Mouse (Mus musculus) spleen, postnatal 36 days (tissue): ENCODE data around the gene Macf1.
"Not testable (repeated sequence)": the region's sequence is repeated elsewhere in the genome, so short reads cannot be mapped to it uniquely, and the experiment has no call there.

Experiments
- DNase-seq, 2 experiments: peaks; one replicate each; pipeline ENCODE4 v3.0.0; 2022; ENCODE audit warnings: low spot score in 2 of 2, mixed read lengths in 1 of 2

The Macf1 gene

GRCm38 (mm10) chr4:123358613-123359012 is 325.5 kb downstream of the Macf1 start:
- no peak for DNase-seq

GRCm38 (mm10) chr4:123355941-123356340 is 328.2 kb downstream of the Macf1 start:
- no peak for DNase-seq

GRCm38 (mm10) chr4:123353271-123353877 is 330.8 kb downstream of the Macf1 start:
- peak; percentile 40 to 42 for DNase-seq

GRCm38 (mm10) chr4:123343471-123343789 is 340.7 kb downstream of the Macf1 start:
- no peak for DNase-seq

- peak; percentile 67 to 68 for DNase-seq
Observed at GRCm38 (mm10) chr4:123342642-123343470, 341.3 kb downstream of the Macf1 start, which contains the start of gene Bmp8a. TSS of gene Bmp8a (minus strand) at chr4:123343252.

- DNase-seq, result no peak
Observed at GRCm38 (mm10) chr4:123342091-123342641, 342.0 kb downstream of the Macf1 start.

- DNase-seq, result no peak
Observed at GRCm38 (mm10) chr4:123340232-123340631, 343.9 kb downstream of the Macf1 start.

- DNase-seq, result no peak
Observed at GRCm38 (mm10) chr4:123337693-123338092, 346.5 kb downstream of the Macf1 start.

- DNase-seq, result no peak
Observed at GRCm38 (mm10) chr4:123335796-123336585, 348.2 kb downstream of the Macf1 start.

GRCm38 (mm10) chr4:123335244-123335643 is 348.9 kb downstream of the Macf1 start:
- not testable (repeated sequence) for DNase-seq

- no peak for DNase-seq
Observed at GRCm38 (mm10) chr4:123334177-123334576, 350.0 kb downstream of the Macf1 start.

- DNase-seq, result no peak
Observed at GRCm38 (mm10) chr4:123333151-123333550, 351.0 kb downstream of the Macf1 start.

GRCm38 (mm10) chr4:123331961-123332360 is 352.2 kb downstream of the Macf1 start:
- not testable (repeated sequence) for DNase-seq

GRCm38 (mm10) chr4:123331326-123331725 is 352.8 kb downstream of the Macf1 start:
- DNase-seq, result no peak

- DNase-seq, result no peak
Observed at GRCm38 (mm10) chr4:123328946-123329345, 355.2 kb downstream of the Macf1 start.

GRCm38 (mm10) chr4:123327630-123328029 is 356.5 kb downstream of the Macf1 start:
- DNase-seq, result no peak

- no peak for DNase-seq
Observed at GRCm38 (mm10) chr4:123326087-123326486, 358.1 kb downstream of the Macf1 start.

- DNase-seq, result no peak
Observed at GRCm38 (mm10) chr4:123323534-123323933, 360.6 kb downstream of the Macf1 start, which contains the start of gene Oxct2a. TSS of gene Oxct2a (minus strand) at chr4:123323634.

- not testable (repeated sequence) for DNase-seq
Observed at GRCm38 (mm10) chr4:123322910-123323309, 361.2 kb downstream of the Macf1 start.

GRCm38 (mm10) chr4:123314497-123314896 is 369.7 kb downstream of the Macf1 start:
- no peak for DNase-seq

- peak in 1 of 2 experiments; percentile 10 for DNase-seq
Observed at GRCm38 (mm10) chr4:123313010-123313409, 371.1 kb downstream of the Macf1 start.

- DNase-seq, result peak; percentile 31 to 36
Observed at GRCm38 (mm10) chr4:123311845-123312244, 372.3 kb downstream of the Macf1 start.
